Mouse (Mus musculus) liver, adult 2 months (tissue): ENCODE data around the gene Bex1. TPM values are rescaled to one million over a fixed set of nuclear protein-coding genes. Genes with fewer than 3 reads are reported as not detected.
"Not testable (repeated sequence)": the region's sequence is repeated elsewhere in the genome, so short reads cannot be mapped to it uniquely, and the experiment has no call there.

ENCODE experiments used
- DNase-seq: peaks from one replicate; pipeline ENCODE4 v3.0.0-alpha.2; 2011; ENCODE audit warnings: low read depth, low spot score; ENCODE audit errors: extremely low read depth
- H3K27ac ChIP-seq: fragments of 200-500 bp; replicated peaks from 2 replicates; pipeline ENCODE4 v1.5.1; 2012; ENCODE audit warnings: low read depth, mild to moderate bottlenecking, control low read depth, inconsistent platforms, low read length; ENCODE audit not compliant: insufficient read depth
- H3K27me3 ChIP-seq: fragments of 200-500 bp; 2 replicates; pipeline ENCODE4 v1.6.1; 2012; ENCODE audit warnings: mild to moderate bottlenecking, moderate library complexity, low read length, inconsistent platforms; ENCODE audit not compliant: control insufficient read depth, insufficient read depth
- H3K36me3 ChIP-seq: fragments of 200-500 bp; 2 replicates; pipeline ENCODE4 v1.6.1; 2012; ENCODE audit warnings: low read length, inconsistent platforms; ENCODE audit not compliant: control insufficient read depth, insufficient read depth
- H3K4me1 ChIP-seq: fragments of 200-500 bp; 2 replicates; pipeline ENCODE4 v1.6.1; 2011; ENCODE audit warnings: low read length; ENCODE audit not compliant: control insufficient read depth, insufficient read depth
- H3K4me3 ChIP-seq: fragments of 200-500 bp; 2 replicates; pipeline ENCODE4 v1.5.1; 2011; ENCODE audit warnings: low read depth, mild to moderate bottlenecking, control low read depth, low read length, moderate library complexity; ENCODE audit not compliant: insufficient read depth
- H3K79me2 ChIP-seq: fragments of 200-500 bp; 2 replicates; pipeline ENCODE4 v1.6.1; 2012; ENCODE audit warnings: inconsistent platforms, mild to moderate bottlenecking, low read length, moderate library complexity; ENCODE audit not compliant: control insufficient read depth, insufficient read depth
- H3K9ac ChIP-seq: fragments of 200-500 bp; 2 replicates; pipeline ENCODE4 v1.6.1; 2012; ENCODE audit warnings: low read depth, mild to moderate bottlenecking, control low read depth, inconsistent platforms, low read length
- CTCF ChIP-seq: fragments of 200-500 bp; IDR thresholded peaks from 2 replicates; pipeline ENCODE4 v1.5.1; 2011; ENCODE audit warnings: low read depth, low read length, control low read depth
- POLR2A ChIP-seq: fragments of 200-500 bp; IDR thresholded peaks from 2 replicates; pipeline ENCODE4 v1.6.1; 2011; ENCODE audit warnings: low read length, control low read depth; ENCODE audit not compliant: insufficient read depth; ENCODE audit errors: extremely low read depth
- WGBS: fragments of 180-500 bp; shearing (Covaris S2); methylation state at CpG from one replicate; pipeline ENCODE4 v1.1.7; 2018; 5-methylcytosine and 5-hydroxymethylcytosine counted together
- polyA plus RNA-seq: library from polyadenylated mRNA; depleted of rRNA; stranded (reverse); fragments of >200 nt; gene quantifications from 2 replicates; pipeline ENCODE4 v1.2.3, GENCODE M21; 2012; rRNA removed
- total RNA-seq: library from RNA; depleted of rRNA; stranded (reverse); fragments of >200 nt; gene quantifications from 2 replicates; pipeline ENCODE4 v1.2.3, GENCODE M21; 2014; rRNA removed

The Bex1 gene
- total RNA-seq (not detected in 2 replicates), polyA plus RNA-seq (0.40 TPM in 1 of 2 replicates, not detected in the other)

- not testable (repeated sequence) for H3K27ac ChIP-seq, H3K36me3 ChIP-seq, DNase-seq, H3K27me3 ChIP-seq, H3K4me3 ChIP-seq, H3K9ac ChIP-seq, H3K79me2 ChIP-seq, H3K4me1 ChIP-seq
- WGBS = 23% methylated on average over 6 of the region's 67 CpGs
These were observed at the start of gene Bex1, which contains the start of gene Tceal7 for GRCm38 (mm10) chrX:136214729-136215677. Gene Bex1 (minus strand): TSS chrX:136215513. Gene Tceal7 (plus strand): TSS chrX:136214779.

- 15% methylated on average over 6 of the region's 6 CpGs for WGBS
- no peak for DNase-seq
- Histone ChIP-seq H3K4me1 (no peaks in the 10 kb centered on the region), H3K36me3 (no peaks in the 10 kb centered on the region; the same call in 1 of the 2 replicates), H3K4me3 (no peak overlapping the region), H3K27ac (no peak overlapping the region), H3K9ac (no peak overlapping the region), H3K79me2 (no peaks in the 10 kb centered on the region), H3K27me3 (no peaks in the 10 kb centered on the region)
- TF ChIP-seq POLR2A = no peak
- TF ChIP-seq CTCF = no peak
These were observed 36.9 kb upstream of the Bex1 start for GRCm38 (mm10) chrX:136252023-136252729.

GRCm38 (mm10) chrX:136249671-136250070 is 34.4 kb upstream of the Bex1 start:
- no peak overlapping the region for H3K27ac ChIP-seq
- no peaks in the 10 kb centered on the region for H3K4me1 ChIP-seq
- H3K9ac ChIP-seq = no peak overlapping the region
- 60% methylated on average over 7 of the region's 7 CpGs for whole genome bisulfite sequencing
- H3K36me3 ChIP-seq = no peaks in the 10 kb centered on the region; the same call in 1 of the 2 replicates
- DNase-seq = no peak
- H3K4me3 ChIP-seq = no peak overlapping the region
- H3K27me3 ChIP-seq = no peaks in the 10 kb centered on the region
- H3K79me2 ChIP-seq = no peaks in the 10 kb centered on the region
- TF ChIP-seq POLR2A (no peak), CTCF (no peak)

GRCm38 (mm10) chrX:136248811-136249210 is 33.5 kb upstream of the Bex1 start:
- no peak for DNase-seq
- Histone ChIP-seq H3K36me3 (no peaks in the 10 kb centered on the region; the same call in 1 of the 2 replicates), H3K27ac (no peak overlapping the region), H3K27me3 (no peaks in the 10 kb centered on the region), H3K4me1 (no peaks in the 10 kb centered on the region), H3K4me3 (no peak overlapping the region), H3K9ac (no peak overlapping the region), H3K79me2 (no peaks in the 10 kb centered on the region)
- WGBS = 57% methylated on average over 6 of the region's 6 CpGs
- TF ChIP-seq POLR2A = no peak
- no peak for TF ChIP-seq CTCF

DNA sequence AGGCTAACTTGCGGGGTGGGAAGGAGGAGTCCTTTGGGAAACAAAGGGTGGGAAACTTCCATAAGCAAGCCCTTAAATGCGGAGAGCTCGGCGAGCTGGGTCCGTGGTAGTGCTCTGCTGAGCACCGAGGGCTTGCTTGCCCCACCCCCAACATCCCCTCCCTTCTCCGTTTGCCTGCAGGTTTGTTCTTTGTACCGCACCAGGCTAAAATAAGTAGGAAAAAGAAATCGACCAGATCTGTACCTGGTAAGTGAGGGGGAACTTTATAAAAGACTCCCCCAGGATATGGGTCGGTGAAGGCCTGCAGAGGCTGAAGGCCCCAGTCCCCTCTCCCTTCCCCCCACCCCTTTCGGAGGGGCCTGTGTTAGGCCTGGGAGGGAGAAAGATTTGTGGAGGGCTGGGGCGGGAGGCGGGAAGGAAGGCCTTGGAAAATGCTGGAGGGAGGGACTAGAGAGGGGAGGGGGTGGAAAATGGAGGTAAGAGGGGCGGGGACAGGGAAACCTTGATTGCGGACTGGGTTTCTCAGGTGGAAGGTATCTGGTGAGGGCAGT is 30.3 kb upstream of the Bex1 start:
- H3K27me3 ChIP-seq = no peaks in the 10 kb centered on the region
- H3K36me3 ChIP-seq = no peaks in the 10 kb centered on the region; the same call in 1 of the 2 replicates
- no peak for DNase-seq
- H3K9ac ChIP-seq = peak overlapping the region; percentile 56; the same call in 1 of the 2 replicates
- TF ChIP-seq POLR2A = no peak
- TF ChIP-seq CTCF = no peak
- WGBS = 1% methylated on average over 11 of the region's 15 CpGs
- H3K4me3 ChIP-seq = peak overlapping the region; percentile 50
- H3K27ac ChIP-seq = no peak overlapping the region
- H3K79me2 ChIP-seq = no peaks in the 10 kb centered on the region
- no peaks in the 10 kb centered on the region for H3K4me1 ChIP-seq
